Mouse (Mus musculus) liver, embryonic 15.5 days (tissue): ENCODE data around the gene Sgsm1. TPM values are rescaled to one million over a fixed set of nuclear protein-coding genes. Genes with fewer than 3 reads are reported as not detected.

Source experiments
- ATAC-seq: fragments of 200-750 bp; cut with Nextera tagmentation; 2 replicates; pipeline ENCODE4 v1.8.0; 2017; ENCODE audit warnings: moderate number of reproducible peaks, mild to moderate bottlenecking, moderate library complexity; ENCODE audit not compliant: insufficient read depth
- H3K27ac ChIP-seq: fragments of 300-500 bp; sonication (generic); replicated peaks from 2 replicates; pipeline ENCODE4 v1.5.1; 2015; ENCODE audit warnings: mild to moderate bottlenecking, inconsistent platforms
- H3K27me3 ChIP-seq: fragments of 300-500 bp; sonication (generic); 2 replicates; pipeline ENCODE4 v1.6.1; 2015; ENCODE audit warnings: mild to moderate bottlenecking, inconsistent platforms
- H3K36me3 ChIP-seq: fragments of 300-500 bp; sonication (generic); replicated peaks from 2 replicates; pipeline ENCODE4 v1.6.1; 2015; ENCODE audit warnings: moderate library complexity, mild to moderate bottlenecking, inconsistent platforms
- H3K4me1 ChIP-seq: fragments of 300-500 bp; sonication (generic); replicated peaks from 2 replicates; pipeline ENCODE4 v1.6.1; 2015; ENCODE audit warnings: inconsistent platforms
- H3K4me2 ChIP-seq: fragments of 300-500 bp; sonication (generic); 2 replicates; pipeline ENCODE4 v1.6.1; 2015; ENCODE audit warnings: moderate library complexity, mild to moderate bottlenecking, inconsistent platforms
- H3K4me3 ChIP-seq: fragments of 300-500 bp; sonication (generic); replicated peaks from 2 replicates; pipeline ENCODE4 v1.5.1; 2015; ENCODE audit warnings: mild to moderate bottlenecking, inconsistent platforms
- H3K9ac ChIP-seq: fragments of 300-500 bp; sonication (generic); 2 replicates; pipeline ENCODE4 v1.6.1; 2015; ENCODE audit warnings: moderate library complexity, mild to moderate bottlenecking, inconsistent platforms
- H3K9me3 ChIP-seq: fragments of 300-500 bp; sonication (generic); replicated peaks from 2 replicates; pipeline ENCODE4 v1.6.1; 2016; ENCODE audit warnings: inconsistent platforms
- WGBS: fragments of 180-500 bp; shearing (Covaris S2); methylation state at CpG from one replicate; pipeline ENCODE4 v1.1.7; 2015; ENCODE audit warnings: mixed read lengths; ENCODE audit not compliant: insufficient replicate concordance; 5-methylcytosine and 5-hydroxymethylcytosine counted together
- polyA plus RNA-seq: library from polyadenylated mRNA; unstranded; fragments of >200 nt; fragmentation: Nextera tagmentation; extraction: Ambion mirVana; gene quantifications from 2 replicates; pipeline ENCODE4 v1.2.1, GENCODE M21; 2015

Sgsm1 gene
- polyA plus RNA-seq, 1 experiment from 2014 or later: 1.7 TPM

DNA sequence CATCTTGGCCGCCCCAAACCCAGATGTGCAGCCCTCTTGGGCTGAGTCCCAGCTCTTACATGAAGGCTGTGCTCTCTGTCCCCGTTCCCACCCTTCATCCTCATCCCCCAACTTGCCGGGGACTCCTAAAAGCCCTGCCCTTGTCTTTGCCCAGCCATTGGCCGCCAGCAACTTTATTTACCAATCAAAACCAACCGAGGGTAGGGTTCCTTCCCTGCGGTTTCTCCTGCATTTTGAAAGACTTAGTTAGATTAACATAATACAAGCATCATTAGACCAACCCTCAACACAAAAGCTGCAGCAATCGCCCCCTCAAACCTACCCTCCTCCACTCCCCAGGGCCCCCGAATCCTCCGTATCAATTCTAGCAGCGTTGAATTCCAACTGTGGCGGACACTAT, 35.2 kb upstream of the Sgsm1 start:
- Histone ChIP-seq H3K4me1 (no peaks in the 10 kb centered on the region), H3K27ac (no peak overlapping the region), H3K4me2 (no peak overlapping the region), H3K9ac (no peak overlapping the region), H3K27me3 (peaks cover 66% of the 10 kb centered on the region), H3K4me3 (no peak overlapping the region), H3K36me3 (no peaks in the 10 kb centered on the region), H3K9me3 (no peaks in the 10 kb centered on the region)
- WGBS: 10% methylated on average over 11 of the region's 11 CpGs
- no peak for ATAC-seq

DNA sequence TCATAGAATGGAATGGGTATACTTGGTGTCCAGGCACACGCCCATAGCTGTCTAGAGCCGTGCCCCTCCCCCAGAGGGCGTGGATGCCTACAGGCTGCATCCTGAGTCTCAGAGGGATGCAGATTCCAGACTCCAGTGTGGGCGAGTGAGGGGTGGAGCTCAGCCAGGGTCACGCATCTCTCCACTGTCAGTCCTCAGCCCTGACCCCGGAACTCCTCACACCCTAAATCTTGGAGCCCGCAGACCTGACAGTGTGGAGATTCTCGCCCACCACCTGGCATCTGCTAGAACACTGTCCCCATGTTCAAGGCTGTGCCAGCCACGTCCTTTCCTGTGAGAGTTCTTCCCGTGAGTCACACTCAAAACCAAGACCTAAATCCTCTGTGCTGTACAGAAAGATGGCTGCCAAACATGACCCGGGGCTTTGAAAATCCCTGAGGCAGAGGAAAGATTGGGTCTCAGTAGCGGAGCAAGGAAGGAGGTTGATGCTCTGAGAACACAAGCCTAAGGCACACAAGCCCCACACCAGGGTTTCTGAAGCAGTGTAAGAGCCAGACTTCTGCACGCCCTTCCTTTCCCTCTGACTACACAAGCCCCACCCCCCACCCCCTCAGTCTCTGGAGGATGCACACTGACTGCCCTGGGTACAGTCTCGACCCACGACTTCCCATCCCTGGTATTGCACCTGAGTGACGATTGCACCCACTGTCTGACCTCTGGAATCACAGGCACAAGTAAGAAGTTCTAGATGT, 34.2 kb upstream of the Sgsm1 start:
- no peaks in the 10 kb centered on the region for H3K36me3 ChIP-seq
- WGBS: 26% methylated on average over 16 of the region's 16 CpGs
- H3K4me2 ChIP-seq: no peak overlapping the region
- no peak overlapping the region for H3K4me3 ChIP-seq
- no peaks in the 10 kb centered on the region for H3K9me3 ChIP-seq
- ATAC-seq: no peak
- H3K9ac ChIP-seq: no peak overlapping the region
- H3K27ac ChIP-seq: no peak overlapping the region
- no peaks in the 10 kb centered on the region for H3K4me1 ChIP-seq
- H3K27me3 ChIP-seq: peaks cover 62% of the 10 kb centered on the region

DNA sequence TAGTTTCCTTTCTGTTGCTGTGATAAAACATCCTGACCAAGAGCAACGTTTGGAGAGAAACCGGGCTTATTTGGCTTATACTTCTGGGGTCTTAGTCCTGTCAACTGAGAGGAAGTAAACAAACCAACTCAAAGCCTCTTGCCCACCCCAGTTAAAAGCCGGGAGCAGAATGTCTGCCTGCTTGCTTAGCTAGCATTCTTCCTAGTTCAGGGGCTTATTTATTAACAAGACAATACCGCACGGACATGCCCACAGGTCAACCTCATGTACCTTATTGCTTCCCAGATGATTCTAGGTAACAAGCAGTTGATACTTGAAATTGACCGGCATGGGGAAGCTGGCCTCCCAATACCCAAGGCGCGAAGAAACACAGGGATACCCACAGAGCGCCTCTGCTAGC, 25.7 kb upstream of the Sgsm1 start:
- no peaks in the 10 kb centered on the region for H3K36me3 ChIP-seq
- no peak overlapping the region for H3K4me2 ChIP-seq
- H3K4me1 ChIP-seq: no peaks in the 10 kb centered on the region
- 25% methylated on average over 9 of the region's 9 CpGs for WGBS
- peaks cover 62% of the 10 kb centered on the region for H3K27me3 ChIP-seq
- H3K9ac ChIP-seq: no peak overlapping the region
- ATAC-seq: no peak
- H3K9me3 ChIP-seq: no peaks in the 10 kb centered on the region
- H3K4me3 ChIP-seq: no peak overlapping the region
- H3K27ac ChIP-seq: no peak overlapping the region

- Histone ChIP-seq H3K9me3 (no peaks in the 10 kb centered on the region), H3K9ac (no peak overlapping the region), H3K4me2 (no peak overlapping the region), H3K4me1 (no peaks in the 10 kb centered on the region), H3K27me3 (peaks cover 62% of the 10 kb centered on the region), H3K27ac (no peak overlapping the region), H3K36me3 (no peaks in the 10 kb centered on the region), H3K4me3 (no peak overlapping the region)
- ATAC-seq: no peak
- WGBS: 2% methylated on average over 17 of the region's 17 CpGs
Observed at GRCm38 (mm10) chr5:113335732-113336131, 25.1 kb upstream of the Sgsm1 start.

DNA sequence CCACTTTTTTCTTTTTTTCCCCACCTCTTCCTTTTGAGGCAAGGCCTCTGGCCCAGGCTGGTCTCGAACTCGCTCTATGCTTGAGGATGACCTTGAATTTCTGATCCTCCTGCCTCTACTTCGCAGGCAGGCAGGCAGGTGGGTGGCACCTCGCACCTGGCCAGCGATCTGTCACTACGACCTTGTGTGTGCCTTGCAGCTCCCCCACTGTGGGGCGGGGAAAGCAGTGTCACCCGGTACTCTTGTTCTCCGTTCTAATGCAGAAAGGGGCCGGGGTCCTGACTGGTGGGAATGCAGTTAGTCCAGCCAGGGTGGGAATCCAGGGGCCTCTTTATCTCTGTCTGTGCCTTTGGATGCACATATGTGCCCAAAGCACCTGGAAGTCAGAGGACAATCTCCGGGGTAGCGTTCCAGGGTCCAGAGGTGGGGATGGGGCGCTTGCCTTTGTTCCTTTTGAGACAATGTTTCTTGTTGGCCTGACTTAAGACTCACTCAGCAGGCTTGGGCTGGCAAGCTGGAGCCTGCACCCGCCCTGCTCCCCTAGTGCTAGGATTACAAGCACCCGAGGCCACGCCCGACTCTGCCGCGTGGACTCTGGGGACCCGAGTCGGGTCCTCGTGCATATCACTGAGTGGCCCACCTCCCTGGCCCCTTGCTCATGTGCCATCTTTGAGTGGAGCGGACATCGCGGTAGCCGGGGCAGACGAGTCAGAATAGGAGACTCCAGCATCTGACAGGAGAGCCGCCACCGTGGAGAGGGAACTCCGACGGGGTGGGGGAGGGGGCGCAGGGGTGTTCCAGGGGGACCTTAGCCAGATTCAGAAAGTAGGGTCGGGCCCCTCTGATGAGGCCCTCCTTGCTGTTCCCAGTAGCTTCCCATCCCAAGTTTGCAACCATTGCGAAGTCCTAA, 24.3 kb upstream of the Sgsm1 start:
- WGBS: 8% methylated on average over 34 of the region's 34 CpGs
- H3K9me3 ChIP-seq: no peaks in the 10 kb centered on the region
- no peak overlapping the region for H3K4me3 ChIP-seq
- no peaks in the 10 kb centered on the region for H3K4me1 ChIP-seq
- H3K27me3 ChIP-seq: peaks cover 62% of the 10 kb centered on the region
- H3K9ac ChIP-seq: no peak overlapping the region
- ATAC-seq: no peak
- H3K36me3 ChIP-seq: no peaks in the 10 kb centered on the region
- no peak overlapping the region for H3K4me2 ChIP-seq
- H3K27ac ChIP-seq: no peak overlapping the region

DNA sequence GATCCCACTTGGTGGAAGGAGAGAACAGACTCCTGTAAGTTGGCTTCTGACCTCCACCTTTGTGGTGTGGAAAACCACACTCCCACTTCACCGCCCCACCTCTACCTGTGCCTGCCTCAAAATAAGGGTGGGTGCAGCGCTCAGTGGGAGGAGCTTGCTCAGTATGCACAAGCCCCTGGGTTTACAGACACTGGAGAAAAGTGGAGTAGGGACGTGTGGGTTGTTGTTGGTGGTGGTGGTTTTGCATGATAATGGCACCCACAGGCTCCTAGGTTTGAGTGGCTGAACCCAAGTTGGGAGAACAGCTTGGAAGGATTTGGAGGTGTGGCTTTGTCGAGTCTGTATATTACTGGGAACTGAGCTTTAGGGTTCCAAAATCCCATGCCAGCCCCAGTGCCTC, 22.3 kb upstream of the Sgsm1 start:
- Histone ChIP-seq H3K4me3 (no peak overlapping the region), H3K27ac (no peak overlapping the region), H3K27me3 (peaks cover 57% of the 10 kb centered on the region), H3K4me1 (no peaks in the 10 kb centered on the region), H3K9ac (no peak overlapping the region), H3K4me2 (no peak overlapping the region), H3K36me3 (no peaks in the 10 kb centered on the region), H3K9me3 (no peaks in the 10 kb centered on the region)
- WGBS: 44% methylated on average over 4 of the region's 4 CpGs
- no peak for ATAC-seq

GRCm38 (mm10) chr5:113332239-113332638, 21.7 kb upstream of the Sgsm1 start:
- no peak for ATAC-seq
- H3K27ac ChIP-seq: no peak overlapping the region
- H3K4me2 ChIP-seq: no peak overlapping the region
- H3K4me1 ChIP-seq: no peaks in the 10 kb centered on the region
- H3K9ac ChIP-seq: no peak overlapping the region
- 27% methylated on average over 12 of the region's 12 CpGs for WGBS
- peaks cover 50% of the 10 kb centered on the region for H3K27me3 ChIP-seq
- H3K36me3 ChIP-seq: no peaks in the 10 kb centered on the region
- no peak overlapping the region for H3K4me3 ChIP-seq
- no peaks in the 10 kb centered on the region for H3K9me3 ChIP-seq

- H3K27me3 ChIP-seq: peaks cover 30% of the 10 kb centered on the region
- H3K27ac ChIP-seq: no peak overlapping the region
- no peak overlapping the region for H3K9ac ChIP-seq
- 58% methylated on average over 3 of the region's 3 CpGs for whole genome bisulfite sequencing
- H3K4me3 ChIP-seq: no peak overlapping the region
- ATAC-seq: no peak
- H3K36me3 ChIP-seq: no peaks in the 10 kb centered on the region
- no peak overlapping the region for H3K4me2 ChIP-seq
- no peaks in the 10 kb centered on the region for H3K9me3 ChIP-seq
- no peaks in the 10 kb centered on the region for H3K4me1 ChIP-seq
Observed at GRCm38 (mm10) chr5:113330202-113330601, 19.6 kb upstream of the Sgsm1 start.

DNA sequence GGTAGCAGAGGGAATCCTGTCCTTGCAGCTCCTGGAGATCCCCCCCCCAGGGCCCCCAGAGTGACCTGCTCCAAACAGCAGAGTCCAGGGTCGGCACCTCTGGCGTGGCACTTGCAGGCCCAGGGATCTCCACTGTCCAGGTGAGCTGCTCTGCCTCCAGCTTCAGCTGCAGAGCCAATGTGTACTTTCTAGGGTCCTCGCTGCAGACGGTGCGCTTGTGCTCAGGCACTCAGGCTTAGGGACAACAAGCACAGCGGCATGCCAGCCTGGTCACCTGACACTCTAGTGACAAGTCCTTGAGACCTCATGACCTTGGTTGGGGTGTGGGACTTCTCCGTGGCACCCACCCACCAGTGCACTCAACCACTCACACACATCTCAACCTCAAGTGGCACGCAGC, 18.9 kb upstream of the Sgsm1 start:
- Histone ChIP-seq H3K36me3 (no peaks in the 10 kb centered on the region), H3K27me3 (peaks cover 29% of the 10 kb centered on the region), H3K4me1 (no peaks in the 10 kb centered on the region), H3K27ac (no peak overlapping the region), H3K4me3 (no peak overlapping the region), H3K9me3 (no peaks in the 10 kb centered on the region), H3K9ac (no peak overlapping the region), H3K4me2 (no peak overlapping the region)
- 77% methylated on average over 8 of the region's 8 CpGs for WGBS
- ATAC-seq: no peak

- no peaks in the 10 kb centered on the region for H3K9me3 ChIP-seq
- no peaks in the 10 kb centered on the region for H3K4me1 ChIP-seq
- H3K9ac ChIP-seq: no peak overlapping the region
- H3K36me3 ChIP-seq: no peaks in the 10 kb centered on the region
- ATAC-seq: no peak
- H3K27ac ChIP-seq: no peak overlapping the region
- WGBS: 6% methylated on average over 38 of the region's 38 CpGs
- H3K27me3 ChIP-seq: peaks cover 23% of the 10 kb centered on the region
- no peak overlapping the region for H3K4me3 ChIP-seq
- H3K4me2 ChIP-seq: peak overlapping the region; percentile 36; the same call in 1 of the 2 replicates
Observed at GRCm38 (mm10) chr5:113323784-113324638, 13.4 kb upstream of the Sgsm1 start.

DNA sequence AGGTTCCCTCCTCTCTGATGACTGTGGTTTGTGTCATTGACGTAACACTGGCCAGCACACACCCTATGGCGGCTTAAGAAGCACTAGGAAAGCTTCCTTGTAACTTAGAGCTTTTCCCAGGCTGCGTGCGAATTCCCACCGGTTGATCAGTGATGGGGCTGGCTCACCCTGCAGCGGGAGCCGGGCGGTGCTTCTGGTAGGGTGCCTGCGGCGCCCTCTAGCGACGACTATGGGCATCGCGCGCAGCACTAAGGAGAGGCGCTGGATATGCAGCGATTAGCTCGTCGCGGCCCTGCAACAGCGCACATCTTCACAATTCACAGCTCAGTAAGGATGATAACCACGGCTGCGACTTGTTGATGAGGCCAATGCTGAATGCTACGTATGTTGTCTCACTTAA, 3.4 kb upstream of the Sgsm1 start:
- H3K36me3 ChIP-seq: no peaks in the 10 kb centered on the region
- H3K4me3 ChIP-seq: no peak overlapping the region
- no peaks in the 10 kb centered on the region for H3K4me1 ChIP-seq
- no peak overlapping the region for H3K9ac ChIP-seq
- ATAC-seq: no peak
- H3K27me3 ChIP-seq: peaks cover 41% of the 10 kb centered on the region
- no peak overlapping the region for H3K4me2 ChIP-seq
- WGBS: 3% methylated on average over 24 of the region's 24 CpGs
- no peaks in the 10 kb centered on the region for H3K9me3 ChIP-seq
- no peak overlapping the region for H3K27ac ChIP-seq
